Mouse (Mus musculus) monocyte, adult 5-6 weeks (primary cell): ENCODE data around the gene Ugt1a6a. TPM values are rescaled to one million over a fixed set of nuclear protein-coding genes. Genes with fewer than 3 reads are reported as not detected.
A peak's percentile ranks its signal among the peaks of the same experiment; 100 is the strongest.
"Not testable (repeated sequence)": the region's sequence is repeated elsewhere in the genome, so short reads cannot be mapped to it uniquely, and the experiment has no call there.

Experiments used
- ATAC-seq: fragments of 153-309, 156-312 bp; replicated peaks from 2 replicates; pipeline ENCODE4 v1.8.0; 2017; ENCODE audit warnings: mild to moderate bottlenecking; ENCODE audit not compliant: low TSS enrichment, insufficient number of reproducible peaks, severe bottlenecking, poor library complexity, low FRiP score
- total RNA-seq: library from RNA; stranded (forward); fragments of 200-1000, 200-491, 200-594 nt; gene quantifications from 3 replicates; pipeline ENCODE4 v1.2.3, GENCODE M21; 2017

The Ugt1a6a gene
- total RNA-seq, result 4.1 to 13.8 TPM (median 10.6 TPM) in 3 replicates

DNA sequence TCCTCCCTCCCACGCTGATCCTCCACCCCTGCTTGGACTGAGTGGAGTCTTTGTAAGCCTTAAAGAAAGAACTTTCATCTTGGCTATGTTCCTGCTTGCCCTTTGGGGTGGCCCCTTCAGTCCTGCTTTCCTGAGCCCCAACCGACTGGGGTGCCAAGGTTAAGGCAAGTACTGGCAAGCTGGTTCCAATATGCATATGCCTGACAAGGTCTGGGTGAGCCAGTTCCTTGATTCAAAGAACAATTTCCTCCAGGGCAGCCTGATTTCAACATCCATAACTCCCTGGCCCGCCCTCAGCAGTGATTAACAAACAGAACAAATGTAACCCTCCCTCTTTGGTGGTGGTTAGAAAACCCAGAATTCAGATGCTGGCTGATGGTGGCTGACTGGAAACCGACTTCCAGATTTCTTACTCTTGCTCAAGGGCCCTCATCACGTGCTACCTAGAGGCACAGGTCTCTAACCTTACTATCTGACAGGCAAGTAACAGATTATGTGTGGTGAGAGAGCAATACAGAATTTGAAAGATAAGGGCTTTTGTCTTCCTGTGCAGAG, at the start of gene Ugt1a6a:
TSS of gene Ugt1a6a (plus strand) at position 353 of the 555 bp plus-strand sequence.
- ATAC-seq, result peak; percentile 84

GRCm38 (mm10) chr1:88086125-88086524, 48.5 kb upstream of the Ugt1a6a start:
- ATAC-seq, result no peak

- no peak for ATAC-seq
These were observed 47.1 kb upstream of the Ugt1a6a start, which contains the start of gene Ugt1a8 for GRCm38 (mm10) chr1:88087513-88087912. Ugt1a8 (plus strand) TSS chr1:88087813.

DNA sequence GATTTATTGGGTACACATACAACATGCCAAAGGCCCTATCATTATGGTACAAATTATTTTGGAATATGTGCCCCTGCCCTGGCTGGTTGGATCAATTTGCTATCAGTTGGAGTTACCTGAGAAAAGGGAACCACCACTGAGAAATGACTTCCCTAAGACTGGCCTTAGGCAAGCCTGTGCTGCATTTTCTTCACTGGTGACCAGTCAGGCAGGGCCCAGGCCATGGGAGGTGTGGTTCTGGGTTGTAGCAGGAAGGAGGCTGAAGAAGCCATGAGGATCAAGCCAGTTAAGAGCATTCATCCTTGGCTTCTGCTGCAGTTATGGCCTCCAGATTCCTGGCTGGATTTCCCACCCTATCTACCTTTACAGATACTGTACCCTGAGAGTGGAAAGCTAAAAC, 42.3 kb upstream of the Ugt1a6a start:
- peak; percentile 58 for ATAC-seq

DNA sequence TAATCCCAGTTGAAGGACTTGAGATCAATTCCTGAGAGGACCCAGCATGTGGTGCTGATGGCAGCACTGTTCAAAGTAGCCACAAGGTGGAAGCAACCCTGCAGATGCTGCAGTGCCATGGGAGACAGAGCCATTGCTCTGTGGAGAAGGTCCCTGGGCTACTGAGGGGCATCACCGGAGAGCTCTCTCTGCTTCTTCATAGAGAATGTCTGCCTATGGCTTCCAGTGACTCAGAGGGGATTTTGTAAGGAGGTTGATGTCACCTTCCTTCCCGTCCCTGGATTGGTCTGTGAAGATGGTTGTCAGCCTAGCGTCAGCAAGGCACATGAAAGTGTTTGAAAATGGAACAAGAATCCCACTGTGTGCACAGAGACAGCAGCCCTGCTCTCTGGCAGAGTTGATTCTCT, 40.3 kb upstream of the Ugt1a6a start:
- peak; percentile 67 for ATAC-seq

- peak; percentile 78 for ATAC-seq
These were observed 39.6 kb upstream of the Ugt1a6a start, which contains the start of gene Ugt1a7c for GRCm38 (mm10) chr1:88094941-88095492. Ugt1a7c (plus strand) TSS chr1:88095062.

DNA sequence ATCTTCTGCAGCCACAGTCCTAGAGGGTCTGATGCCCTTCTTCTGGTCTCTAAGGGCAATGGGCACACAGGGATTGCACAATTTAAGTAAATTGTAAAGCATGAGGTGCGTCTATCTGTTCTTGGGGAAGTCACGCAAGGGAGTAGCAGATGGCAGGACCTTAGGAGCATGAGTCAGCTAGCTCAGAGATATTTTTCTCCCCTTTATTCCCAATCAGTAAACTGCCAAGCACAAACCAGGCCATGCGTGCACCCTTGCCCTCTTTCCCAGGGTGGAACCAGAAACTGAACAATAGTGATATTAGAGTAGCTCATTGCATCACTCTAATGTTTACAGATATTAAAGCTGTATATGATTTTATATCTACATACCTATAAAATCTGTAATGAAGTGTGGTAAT, 36.1 kb upstream of the Ugt1a6a start:
- ATAC-seq, result not testable (repeated sequence)

DNA sequence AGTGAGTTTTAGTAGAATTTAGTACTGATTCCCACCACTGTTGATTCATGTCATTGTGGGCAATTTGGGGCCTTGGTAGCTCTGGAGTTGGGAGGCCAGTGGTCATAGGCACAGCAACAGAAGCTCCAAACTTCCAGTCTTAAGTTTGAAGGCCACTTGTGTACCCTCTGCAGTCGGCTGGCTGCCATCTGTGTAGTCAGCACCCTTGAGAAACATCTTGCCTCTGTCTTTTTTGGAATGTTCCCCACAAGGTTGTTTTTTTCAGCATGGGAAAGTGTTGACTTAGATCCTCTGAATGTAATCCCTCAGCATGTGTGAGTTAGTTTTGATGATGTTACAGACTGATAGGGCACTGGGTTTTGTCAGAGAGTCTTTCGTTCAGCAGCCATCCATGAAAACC, 34.9 kb upstream of the Ugt1a6a start:
- not testable (repeated sequence) for ATAC-seq

DNA sequence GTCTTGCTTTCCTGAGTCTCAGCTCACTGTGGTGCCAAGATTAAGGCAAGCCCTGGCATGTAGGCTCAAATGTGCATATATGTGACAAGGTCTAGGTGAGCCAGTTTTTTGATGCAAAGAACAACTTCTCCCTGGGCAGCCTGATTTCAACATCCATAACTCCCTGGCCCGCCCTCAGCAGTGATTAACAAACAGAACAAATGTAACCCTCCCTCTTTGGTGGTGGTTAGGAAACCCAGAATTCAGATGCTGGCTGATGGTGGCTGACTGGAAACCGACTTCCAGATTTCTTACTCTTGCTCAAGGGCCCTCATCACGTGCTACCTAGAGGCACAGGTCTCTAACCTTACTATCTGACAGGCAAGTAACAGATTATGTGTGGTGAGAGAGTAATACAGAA, 31.6 kb upstream of the Ugt1a6a start, which contains the start of gene Ugt1a6b:
TSS of gene Ugt1a6b (plus strand) at position 234 of the 400 bp plus-strand sequence.
- peak; percentile 95 for ATAC-seq

DNA sequence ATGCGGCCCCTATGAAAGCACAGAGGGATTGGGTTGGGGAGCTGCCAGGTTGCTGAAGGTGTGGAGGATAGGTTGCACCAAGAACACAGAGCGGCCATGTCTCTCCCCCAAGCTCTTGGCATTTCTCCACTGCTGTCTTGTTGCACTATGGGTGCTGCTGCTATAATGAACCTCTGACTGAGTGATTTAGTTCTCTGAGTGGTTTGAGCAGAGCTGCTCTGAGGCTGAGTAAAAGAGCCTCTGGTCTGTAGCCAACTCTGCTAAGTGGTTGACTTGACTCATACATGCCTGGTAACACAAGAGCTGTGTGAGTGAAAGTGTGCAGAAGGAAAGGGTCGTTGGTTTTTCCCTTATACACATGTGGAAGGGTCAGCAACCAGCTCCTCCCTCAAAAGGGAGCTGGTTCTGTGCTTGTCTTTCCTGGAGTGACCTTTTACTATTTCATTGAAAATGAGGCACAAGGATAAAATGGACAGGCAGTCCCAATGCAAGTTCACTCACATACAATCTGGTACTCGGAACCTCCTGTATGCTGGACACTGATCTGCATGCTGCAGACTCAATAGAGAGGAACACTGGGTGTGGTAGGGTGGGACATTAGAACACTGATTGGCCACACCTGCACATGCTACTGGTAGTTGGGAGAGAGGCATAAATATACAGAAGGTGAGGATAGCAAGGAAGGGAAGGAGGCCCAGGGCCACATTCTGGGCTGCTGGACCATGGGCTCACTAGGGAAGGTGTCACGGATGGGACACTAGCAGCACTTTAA, 30.7 kb upstream of the Ugt1a6a start:
- ATAC-seq, result not testable (repeated sequence)

GRCm38 (mm10) chr1:88104667-88105430, 29.8 kb upstream of the Ugt1a6a start:
- no peak for ATAC-seq

DNA sequence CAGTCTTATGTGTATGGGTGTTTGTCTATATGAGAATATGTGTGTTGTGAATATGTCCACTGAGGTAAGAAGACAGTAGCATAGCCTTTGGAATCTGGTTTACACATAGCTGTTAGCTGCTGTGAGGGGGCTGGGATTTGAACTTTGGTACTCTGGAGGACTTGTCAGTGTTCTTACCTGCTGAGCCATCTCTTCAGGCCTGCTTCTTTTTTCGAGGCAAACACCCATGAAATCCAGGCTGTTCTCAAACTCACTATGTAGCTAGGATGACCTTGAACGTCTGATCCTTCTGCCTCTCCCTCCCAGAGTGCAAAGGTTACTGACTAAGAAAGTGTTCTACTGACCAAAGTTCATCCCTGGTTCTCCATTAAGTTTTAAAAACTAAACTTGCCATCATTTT, 29.0 kb upstream of the Ugt1a6a start:
- no peak for ATAC-seq

GRCm38 (mm10) chr1:88109027-88109557, 25.5 kb upstream of the Ugt1a6a start:
- ATAC-seq, result not testable (repeated sequence)

DNA sequence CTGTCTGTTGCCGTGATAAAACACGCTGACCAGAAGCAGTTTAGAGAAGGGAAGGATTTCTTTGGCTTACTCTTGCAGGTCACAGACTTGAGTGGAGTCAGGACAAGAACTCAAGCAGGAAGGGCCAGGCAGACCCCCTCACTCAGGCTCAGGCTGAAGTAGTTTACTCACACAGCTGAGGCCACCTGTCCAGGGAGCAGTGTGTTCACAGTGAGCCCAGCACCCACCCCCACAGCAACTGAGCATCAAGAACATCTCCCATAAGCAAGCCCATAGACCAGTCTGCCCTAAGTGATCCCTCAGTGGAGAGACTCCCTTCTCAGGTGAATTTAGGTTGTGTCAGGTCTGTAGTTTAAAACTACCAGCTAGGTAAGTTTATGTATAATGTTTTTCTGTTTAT, 25.0 kb upstream of the Ugt1a6a start:
- not testable (repeated sequence) for ATAC-seq

DNA sequence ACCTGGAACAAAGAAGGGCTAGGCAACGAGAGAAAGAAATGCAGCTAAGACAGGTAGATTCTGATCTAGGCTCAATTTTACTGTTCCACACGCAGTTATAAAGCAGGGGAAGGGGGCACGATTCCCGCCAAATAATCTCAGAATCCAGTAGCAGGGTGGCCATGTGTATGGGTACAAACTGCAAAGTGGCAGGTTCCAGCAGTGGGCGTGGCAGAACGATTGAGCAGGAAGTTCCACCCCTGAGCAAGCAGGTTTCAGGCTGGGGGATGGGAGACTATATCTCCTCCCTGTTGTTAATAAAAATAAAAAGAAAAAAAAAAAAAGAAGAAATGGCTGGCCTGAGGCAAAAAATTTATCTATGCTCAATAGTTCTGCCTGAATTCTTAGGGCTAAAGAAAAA, 21.8 kb upstream of the Ugt1a6a start:
- ATAC-seq, result not testable (repeated sequence)

DNA sequence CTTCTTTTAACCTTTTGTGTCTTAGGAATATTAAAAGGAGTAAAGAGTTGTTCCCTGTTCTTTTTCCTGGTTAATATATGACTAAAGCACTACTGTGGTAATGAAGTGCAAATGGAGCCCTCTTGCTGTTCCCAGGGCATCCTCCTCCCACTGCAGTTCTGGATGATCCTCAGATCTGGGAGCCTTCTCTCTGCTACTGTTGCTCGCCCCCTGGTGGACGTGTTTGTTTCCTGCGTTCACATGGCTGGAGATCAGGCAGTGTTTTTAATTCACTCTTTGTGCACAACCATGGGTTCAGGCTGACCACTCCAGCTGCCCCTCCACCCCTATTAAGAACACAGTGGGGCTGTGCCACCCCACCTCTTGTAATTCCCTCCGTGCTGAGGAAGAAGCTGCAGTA, 14.1 kb upstream of the Ugt1a6a start:
- peak; percentile 76 for ATAC-seq

GRCm38 (mm10) chr1:88121521-88121920, 13.1 kb upstream of the Ugt1a6a start:
- ATAC-seq, result not testable (repeated sequence)

GRCm38 (mm10) chr1:88125827-88126360, 8.7 kb upstream of the Ugt1a6a start:
- peak; percentile 74 for ATAC-seq
